Mouse (Mus musculus) embryonic facial prominence, embryonic 11.5 days (tissue): ENCODE data around the gene Zglp1. TPM values are rescaled to one million over a fixed set of nuclear protein-coding genes. Genes with fewer than 3 reads are reported as not detected.

Experiments used
- ATAC-seq: fragments of 200-750 bp; cut with Nextera tagmentation; replicated peaks from 2 replicates; pipeline ENCODE4 v1.8.0; 2017; ENCODE audit warnings: low read depth; ENCODE audit not compliant: insufficient number of reproducible peaks, low FRiP score, low TSS enrichment
- DNase-seq: peaks from one replicate; pipeline ENCODE4 v3.0.0-alpha.2; 2015; ENCODE audit warnings: low spot score
- H3K27ac ChIP-seq: fragments of 300-500 bp; sonication (generic); replicated peaks from 2 replicates; pipeline ENCODE4 v1.5.1; 2014; ENCODE audit warnings: mild to moderate bottlenecking, low read depth, low read length, control low read depth
- H3K27me3 ChIP-seq: fragments of 300-500 bp; sonication (generic); 2 replicates; pipeline ENCODE4 v1.6.1; 2014; ENCODE audit warnings: mild to moderate bottlenecking, low read length, moderate library complexity, mixed read lengths; ENCODE audit not compliant: control insufficient read depth, insufficient read depth
- H3K36me3 ChIP-seq: fragments of 300-500 bp; sonication (generic); replicated peaks from 2 replicates; pipeline ENCODE4 v1.6.1; 2014; ENCODE audit warnings: low read depth, mild to moderate bottlenecking, low read length, moderate library complexity, mixed read lengths; ENCODE audit not compliant: control insufficient read depth, insufficient read depth
- H3K4me1 ChIP-seq: fragments of 300-500 bp; sonication (generic); 2 replicates; pipeline ENCODE4 v1.6.1; 2014; ENCODE audit warnings: low read length, mixed read lengths; ENCODE audit not compliant: control insufficient read depth, insufficient read depth
- H3K4me2 ChIP-seq: fragments of 300-500 bp; sonication (generic); 2 replicates; pipeline ENCODE4 v1.6.1; 2014; ENCODE audit warnings: low read depth, mild to moderate bottlenecking, control low read depth, low read length, moderate library complexity
- H3K4me3 ChIP-seq: fragments of 300-500 bp; sonication (generic); 2 replicates; pipeline ENCODE4 v1.5.1; 2014; ENCODE audit warnings: low read depth, low read length, control low read depth
- H3K9ac ChIP-seq: fragments of 300-500 bp; sonication (generic); replicated peaks from 2 replicates; pipeline ENCODE4 v1.6.1; 2014; ENCODE audit warnings: mild to moderate bottlenecking, control low read depth, low read length
- H3K9me3 ChIP-seq: fragments of 300-500 bp; sonication (generic); replicated peaks from 2 replicates; pipeline ENCODE4 v1.6.1; 2016; ENCODE audit warnings: mild to moderate bottlenecking, low read length, inconsistent platforms, mixed read lengths; ENCODE audit not compliant: control insufficient read depth
- WGBS: fragments of 180-500 bp; shearing (Covaris S2); extraction: QIAGEN DNeasy Blood & Tissue Kit; methylation state at CpG from one replicate; pipeline ENCODE4 v1.1.7; 2014; 5-methylcytosine and 5-hydroxymethylcytosine counted together
- polyA plus RNA-seq: library from polyadenylated mRNA; unstranded; fragments of >200 nt; fragmentation: Nextera tagmentation; extraction: Ambion mirVana; gene quantifications from 2 replicates; pipeline ENCODE4 v1.2.1, GENCODE M21; 2014

Gene Zglp1
- polyA plus RNA-seq, 1 experiment from 2014 or later, result 0.80 TPM

GRCm38 (mm10) chr9:21035586-21035985 lies 31.3 kb downstream of the Zglp1 start:
- DNase-seq, result no peak
- Histone ChIP-seq H3K4me1 (peaks cover 6% of the 10 kb centered on the region), H3K9me3 (no peaks in the 10 kb centered on the region), H3K9ac (peak overlapping the region; percentile 25; the same call in 1 of the 2 replicates), H3K27ac (no peak overlapping the region), H3K4me3 (no peak overlapping the region), H3K27me3 (peaks cover 80% of the 10 kb centered on the region), H3K4me2 (no peak overlapping the region), H3K36me3 (no peaks in the 10 kb centered on the region)
- no peak for ATAC-seq
- 14% methylated on average over 9 of the region's 9 CpGs for WGBS

- Histone ChIP-seq H3K9me3 (no peaks in the 10 kb centered on the region), H3K9ac (no peak overlapping the region), H3K36me3 (no peaks in the 10 kb centered on the region), H3K27me3 (peaks cover 80% of the 10 kb centered on the region), H3K4me1 (peaks cover 6% of the 10 kb centered on the region), H3K27ac (no peak overlapping the region), H3K4me2 (no peak overlapping the region), H3K4me3 (no peak overlapping the region)
- WGBS, result 3% methylated on average over 17 of the region's 17 CpGs
- ATAC-seq (no peak), DNase-seq (peak; percentile 63)
Observed at GRCm38 (mm10) chr9:21034481-21035085, 32.3 kb downstream of the Zglp1 start.

- under 1% methylated on average over 34 of the region's 34 CpGs for WGBS
- Histone ChIP-seq H3K27me3 (peaks cover 66% of the 10 kb centered on the region), H3K4me1 (peaks cover 6% of the 10 kb centered on the region), H3K27ac (no peak overlapping the region), H3K4me2 (peak overlapping the region; percentile 63), H3K9ac (peak overlapping the region; percentile 15; the same call in 1 of the 2 replicates), H3K9me3 (no peaks in the 10 kb centered on the region), H3K4me3 (peak overlapping the region; percentile 39), H3K36me3 (no peaks in the 10 kb centered on the region)
- no peak for ATAC-seq
- DNase-seq, result peak; percentile 87
Observed at GRCm38 (mm10) chr9:21033136-21033535, 33.8 kb downstream of the Zglp1 start.

GRCm38 (mm10) chr9:21032491-21032890 lies 34.4 kb downstream of the Zglp1 start:
- H3K4me1 ChIP-seq, result peaks cover 6% of the 10 kb centered on the region
- H3K9me3 ChIP-seq, result no peaks in the 10 kb centered on the region
- H3K27ac ChIP-seq, result no peak overlapping the region
- H3K27me3 ChIP-seq, result peaks cover 60% of the 10 kb centered on the region
- peak overlapping the region; percentile 83 for H3K4me2 ChIP-seq
- H3K4me3 ChIP-seq, result peak overlapping the region; percentile 31
- no peaks in the 10 kb centered on the region for H3K36me3 ChIP-seq
- DNase-seq, result no peak
- WGBS, result 2% methylated on average over 7 of the region's 7 CpGs
- no peak for ATAC-seq
- no peak overlapping the region for H3K9ac ChIP-seq

DNA sequence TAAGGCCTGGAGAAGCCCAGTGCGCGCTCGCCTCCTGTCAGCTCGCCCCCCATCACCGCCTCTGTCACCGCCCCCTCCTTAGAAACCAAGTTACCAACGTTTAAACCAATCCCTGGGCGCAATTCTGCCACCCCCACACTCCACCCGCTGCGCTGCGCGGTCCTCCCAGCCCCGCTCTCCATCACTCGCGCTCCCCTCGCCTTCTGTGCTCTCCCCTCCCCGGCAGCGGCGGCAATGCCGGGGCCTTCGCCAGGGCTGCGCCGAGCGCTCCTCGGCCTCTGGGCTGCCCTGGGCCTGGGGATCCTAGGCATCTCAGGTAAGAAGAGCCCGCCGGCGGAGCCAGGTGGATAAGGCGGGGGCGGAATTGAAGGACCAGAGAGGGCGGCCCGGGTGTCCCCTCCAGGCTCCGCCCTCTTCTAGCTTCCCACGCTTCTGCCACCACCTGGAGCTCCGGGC lies 35.0 kb downstream of the Zglp1 start, which contains the start of gene Icam5:
TSS of gene Icam5 (plus strand) at position 178 of the 456 bp plus-strand sequence.
- under 1% methylated on average over 34 of the region's 35 CpGs for WGBS
- Histone ChIP-seq H3K9me3 (no peaks in the 10 kb centered on the region), H3K4me2 (peak within 1 kb of the TSS; percentile 83), H3K9ac (no peak within 1 kb of the TSS), H3K27ac (no peak within 1 kb of the TSS), H3K4me3 (peak within 1 kb of the TSS; percentile 39), H3K36me3 (no peaks in the 10 kb centered on the region), H3K27me3 (peaks cover 54% of the 10 kb centered on the region), H3K4me1 (peaks cover 4% of the 10 kb centered on the region)
- ATAC-seq, result no peak
- no peak for DNase-seq

- under 1% methylated on average over 36 of the region's 36 CpGs for WGBS
- peaks cover 49% of the 10 kb centered on the region for H3K27me3 ChIP-seq
- no peaks in the 10 kb centered on the region for H3K36me3 ChIP-seq
- peak overlapping the region; percentile 83 for H3K4me2 ChIP-seq
- DNase-seq, result peak; percentile 66
- no peak overlapping the region for H3K27ac ChIP-seq
- peak; percentile 40; the same call in 1 of the 2 replicates for ATAC-seq
- H3K4me3 ChIP-seq, result peak overlapping the region; percentile 31
- H3K9ac ChIP-seq, result no peak overlapping the region
- peaks cover 4% of the 10 kb centered on the region for H3K4me1 ChIP-seq
- H3K9me3 ChIP-seq, result no peaks in the 10 kb centered on the region
Observed at GRCm38 (mm10) chr9:21031251-21031895, 35.5 kb downstream of the Zglp1 start.

DNA sequence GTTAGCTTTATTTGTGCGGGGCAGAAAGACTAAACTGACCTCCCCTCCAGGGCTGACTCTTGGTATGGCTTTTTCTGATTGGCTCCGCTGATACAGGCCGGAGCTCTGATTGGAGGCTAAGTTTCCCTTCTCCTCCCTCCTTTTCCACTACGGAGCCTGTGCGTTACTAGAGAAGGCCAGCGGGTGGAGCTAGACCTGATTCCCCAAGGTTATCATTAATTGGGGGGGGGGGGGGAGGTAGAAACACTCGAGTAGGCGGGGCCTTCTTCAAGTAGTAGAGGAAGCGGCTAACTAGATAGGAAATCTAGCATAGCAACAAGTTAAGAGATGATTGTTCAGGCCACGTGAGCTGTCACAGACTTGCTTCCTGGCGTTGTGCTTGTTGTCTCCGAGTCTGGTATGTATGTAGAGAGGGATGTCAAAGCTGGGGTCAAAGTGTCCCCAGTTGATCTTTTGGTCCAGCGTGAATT lies 36.1 kb downstream of the Zglp1 start:
- H3K4me2 ChIP-seq, result peak overlapping the region; percentile 83
- peaks cover 4% of the 10 kb centered on the region for H3K4me1 ChIP-seq
- 1% methylated on average over 13 of the region's 13 CpGs for WGBS
- H3K27me3 ChIP-seq, result peaks cover 43% of the 10 kb centered on the region
- no peak overlapping the region for H3K9ac ChIP-seq
- H3K27ac ChIP-seq, result no peak overlapping the region
- no peaks in the 10 kb centered on the region for H3K9me3 ChIP-seq
- ATAC-seq (0 out of 2 replicates have a peak, but pooled peaks have one; percentile 54), DNase-seq (peak; percentile 91)
- peak overlapping the region; percentile 31 for H3K4me3 ChIP-seq
- no peaks in the 10 kb centered on the region for H3K36me3 ChIP-seq
